Mouse (Mus musculus) lung, adult 2 months (tissue): Measurements from ENCODE around the gene Ttc7.

ENCODE experiments used
- CTCF ChIP-seq: fragments of 200-500 bp; IDR thresholded peaks from 2 replicates; pipeline ENCODE4 v1.5.1; 2011; ENCODE audit warnings: mild to moderate bottlenecking, low read length, control low read depth; ENCODE audit not compliant: insufficient read depth
- POLR2A ChIP-seq: fragments of 200-500 bp; IDR thresholded peaks from 2 replicates; pipeline ENCODE4 v1.6.1; 2011; ENCODE audit warnings: low read depth, mild to moderate bottlenecking, control low read depth, low read length, borderline replicate concordance; ENCODE audit errors: extremely low read depth

DNA sequence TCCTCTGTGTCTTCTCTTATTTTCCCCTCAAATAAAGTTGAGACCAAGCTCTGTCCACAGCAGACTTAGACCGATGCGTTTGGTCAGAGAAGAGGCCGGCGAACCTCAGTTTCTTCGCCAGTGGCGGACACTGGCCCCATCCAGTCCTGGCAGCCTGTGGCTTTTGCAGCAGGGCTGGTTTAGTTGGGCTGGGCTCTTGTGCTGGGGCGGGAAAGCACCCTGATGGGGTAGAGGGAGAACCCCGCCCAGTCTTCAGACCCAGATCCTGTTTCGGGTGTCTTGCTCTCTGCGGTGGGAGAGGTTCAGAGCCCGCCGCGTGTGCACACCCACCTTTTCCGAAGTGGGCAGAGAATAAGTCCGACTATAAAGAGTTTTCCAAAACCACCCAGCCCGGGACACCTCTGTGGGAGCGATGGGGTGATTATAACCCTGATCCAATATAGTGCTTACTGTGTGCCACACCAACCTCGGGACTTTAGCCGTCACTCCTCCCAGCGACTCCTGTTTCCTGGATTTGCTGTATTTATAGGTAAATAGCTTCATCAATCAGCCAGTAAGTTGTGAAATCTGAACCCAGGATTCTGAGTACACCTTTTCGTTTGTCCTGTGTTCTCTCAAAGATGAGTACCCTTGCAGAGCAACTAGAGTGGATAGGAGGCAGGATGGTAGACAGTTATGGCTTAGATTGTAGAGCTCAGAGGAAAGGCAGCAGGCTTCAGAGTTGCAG is 1.2 kb downstream of the Ttc7 start:
- no peak for TF ChIP-seq CTCF
- TF ChIP-seq POLR2A: peak; percentile 31; the same call in 1 of the 2 replicates
